Mouse (Mus musculus): Measurements from ENCODE around the gene Epm2a.
A peak's percentile ranks its signal among the peaks of the same experiment; 100 is the strongest.

Epm2a gene

GRCm38 (mm10) chr10:11429059-11429812 lies 86.0 kb downstream of the Epm2a start:
- DNase-seq (ENCODE audit: low read depth), result no peak

DNA sequence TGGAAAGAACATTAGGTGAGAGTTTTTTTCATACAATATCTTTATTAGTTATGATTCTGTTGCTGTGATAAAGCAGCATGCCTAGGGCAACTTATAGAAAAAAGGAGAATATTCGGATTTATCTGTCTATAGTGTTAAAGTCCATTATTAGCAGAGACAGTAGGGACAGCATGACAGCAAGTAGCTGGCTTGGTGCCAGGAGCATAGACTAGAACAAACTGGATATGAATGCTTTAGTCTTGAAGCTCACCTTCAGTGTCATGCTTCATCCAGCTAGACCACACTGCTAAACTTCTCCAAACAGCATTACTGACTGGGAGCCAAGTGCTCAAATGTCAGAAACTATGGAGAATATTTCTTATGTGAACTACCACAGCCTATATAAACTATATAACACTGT lies 93.8 kb downstream of the Epm2a start:
- no peak for DNase-seq (ENCODE audit: low read depth)

GRCm38 (mm10) chr10:11438461-11438860 lies 95.3 kb downstream of the Epm2a start:
- no peak for DNase-seq (ENCODE audit: low read depth)

- DNase-seq (ENCODE audit: low read depth), result no peak
Measured at GRCm38 (mm10) chr10:11439342-11439741, 96.1 kb downstream of the Epm2a start.

DNA sequence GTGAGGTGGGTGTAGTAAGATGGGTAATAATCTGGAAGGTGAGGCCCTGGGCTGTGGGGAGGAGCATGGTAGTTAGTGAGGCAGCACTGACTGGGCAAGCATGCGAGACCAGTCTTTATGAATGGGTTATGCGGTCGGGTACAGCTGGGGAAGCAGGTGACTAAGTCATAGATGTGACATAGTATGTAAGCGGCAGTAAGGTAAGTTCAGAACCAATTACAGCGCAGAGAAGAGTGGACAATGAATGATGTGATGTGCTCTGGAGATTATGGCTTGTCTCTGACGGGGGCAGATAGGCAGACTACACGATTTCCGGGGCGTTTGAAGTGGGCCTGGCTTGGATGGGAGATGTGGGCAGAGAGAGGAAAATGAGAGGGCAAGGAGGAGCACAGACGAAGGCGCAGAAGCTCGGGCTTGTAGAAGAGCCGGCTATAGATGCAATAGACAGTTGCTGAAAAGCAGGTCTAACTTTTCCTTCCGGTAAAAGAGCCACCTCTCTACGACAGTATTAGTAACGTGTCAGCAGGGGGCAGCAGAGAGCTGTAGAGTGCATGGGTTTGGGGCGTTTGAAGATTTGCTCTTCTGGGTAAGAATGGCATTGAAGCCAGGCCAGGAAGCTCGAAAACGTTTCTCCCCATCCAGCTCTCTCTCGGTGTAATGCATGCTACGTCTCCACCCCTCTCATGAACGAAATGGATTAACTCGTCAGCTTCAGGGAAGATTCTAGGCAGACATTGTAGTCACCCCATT lies 106.5 kb downstream of the Epm2a start:
- DNase-seq (ENCODE audit: low read depth), result peak; percentile 91

DNA sequence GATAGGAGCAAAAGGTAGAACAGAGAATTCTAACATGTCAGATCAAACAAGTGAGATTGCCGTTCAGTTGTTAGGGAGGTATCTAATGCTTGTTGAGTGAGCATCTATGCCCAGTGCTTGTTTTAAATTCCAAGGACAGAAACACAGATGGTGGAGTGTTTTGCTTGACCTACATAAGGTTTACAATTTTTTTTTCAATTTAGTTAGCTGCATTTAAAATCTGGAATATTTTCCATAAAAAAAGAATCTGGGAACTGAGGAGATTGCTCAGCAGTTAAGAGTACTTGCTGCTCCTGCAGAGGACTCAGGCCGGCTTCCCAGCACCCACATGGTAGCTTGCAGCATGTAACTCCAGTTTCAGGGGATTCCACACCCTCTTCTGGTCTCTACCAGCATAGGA lies 109.3 kb downstream of the Epm2a start:
- no peak for DNase-seq (ENCODE audit: low read depth)

- DNase-seq (ENCODE audit: low read depth), result no peak
Measured at GRCm38 (mm10) chr10:11457445-11457844, 114.2 kb downstream of the Epm2a start.

DNA sequence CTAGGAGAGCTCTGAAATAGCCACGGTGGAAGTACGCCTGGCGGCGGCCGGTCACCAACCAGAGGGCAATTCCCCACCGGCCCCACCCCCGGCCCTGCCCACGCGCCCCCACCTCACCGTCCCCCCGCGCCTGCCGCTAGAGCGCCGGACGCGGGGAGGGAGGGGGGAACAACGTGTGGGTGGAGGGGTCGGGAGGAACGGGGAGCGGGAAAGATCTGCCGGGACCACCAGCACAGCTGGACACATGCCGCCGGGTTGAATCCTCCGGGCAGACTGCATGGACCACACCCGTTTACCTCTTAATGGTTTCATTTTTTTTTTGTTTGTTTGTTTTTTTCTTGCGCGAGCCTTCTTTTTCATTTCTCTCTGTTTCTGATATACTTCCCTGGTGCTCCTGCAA lies 148.8 kb downstream of the Epm2a start:
- peak; percentile 82 for DNase-seq (ENCODE audit: low read depth)

Data from NIH3T3 (cell line).